Mouse (Mus musculus): Measurements from ENCODE around the gene Gm10061. TPM values are rescaled to one million over a fixed set of nuclear protein-coding genes. Genes with fewer than 3 reads are reported as not detected.
"Not testable (repeated sequence)": the region's sequence is repeated elsewhere in the genome, so short reads cannot be mapped to it uniquely, and the experiment has no call there.

The Gm10061 gene
- polyA plus RNA-seq (2014; fragmentation: Nextera tagmentation; extraction: Ambion mirVana), result not detected in 2 replicates

DNA sequence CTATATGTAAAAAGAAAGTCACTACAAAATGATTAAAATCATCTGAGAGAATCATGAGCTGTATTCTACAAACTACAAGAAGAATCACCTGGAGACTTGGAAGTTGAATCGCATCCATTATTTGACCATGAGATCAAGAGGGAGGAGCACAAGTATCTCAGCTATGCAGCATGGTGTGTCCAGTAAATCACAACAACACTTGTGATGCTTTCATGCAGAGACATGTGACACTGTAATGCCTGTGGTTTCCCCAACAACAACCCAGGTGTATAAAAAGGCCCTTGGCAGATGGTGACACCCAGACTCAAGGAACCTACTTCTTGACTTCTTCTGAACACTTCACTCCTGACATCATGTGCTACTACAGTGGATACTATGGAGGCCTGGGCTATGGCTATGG, at the start of gene Gm10061:
TSS of gene Gm10061 (plus strand) at position 301 of the 400 bp plus-strand sequence.
- H3K9me3 ChIP-seq (ENCODE audit: control insufficient read depth, low read depth, low read length), result no peaks in the 10 kb centered on the region
- ATAC-seq (ENCODE audit: insufficient number of reproducible peaks, insufficient read depth, low FRiP score, low read depth), result no peak

DNA sequence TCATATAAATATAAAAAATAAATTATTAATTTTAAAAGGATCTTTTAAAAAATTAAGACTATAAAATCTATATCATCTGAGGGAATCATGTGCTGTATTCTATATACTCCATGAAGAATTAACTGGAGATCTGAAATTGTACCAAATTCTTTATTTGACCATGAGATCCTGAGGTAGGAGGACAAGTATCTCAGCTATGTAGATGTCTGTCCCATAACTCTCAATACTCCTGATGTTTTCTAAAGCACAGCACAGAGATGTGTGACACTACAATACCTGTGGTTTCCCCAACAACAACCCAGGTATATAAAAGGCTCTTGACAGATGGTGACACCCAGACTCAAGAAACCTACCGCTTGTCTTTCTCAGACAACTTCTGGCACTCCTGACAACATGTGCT, 10.3 kb upstream of the Gm10061 start, which contains the start of gene Gm6358:
TSS of gene Gm6358 (plus strand) at position 301 of the 400 bp plus-strand sequence.
- no peak for ATAC-seq (ENCODE audit: insufficient number of reproducible peaks, insufficient read depth, low FRiP score, low read depth)
- no peak within 1 kb of the TSS for H3K27ac ChIP-seq (ENCODE audit: low read length)
- H3K36me3 ChIP-seq (ENCODE audit: control insufficient read depth, insufficient read depth, low read length), result no peaks in the 10 kb centered on the region
- H3K9ac ChIP-seq (replicated peaks; ENCODE audit: low read depth, low read length), result no peak within 1 kb of the TSS
- no peaks in the 10 kb centered on the region for H3K4me1 ChIP-seq (ENCODE audit: control insufficient read depth, insufficient read depth, low read length)
- H3K27me3 ChIP-seq (ENCODE audit: control insufficient read depth, insufficient read depth, low read length), result no peaks in the 10 kb centered on the region
- no peaks in the 10 kb centered on the region for H3K9me3 ChIP-seq (ENCODE audit: control insufficient read depth, low read depth, low read length)
- 91% methylated on average over 1 of the region's 1 CpGs for WGBS
- no peak within 1 kb of the TSS for H3K4me3 ChIP-seq (ENCODE audit: low read depth, low read length)
- H3K4me2 ChIP-seq (replicated peaks; ENCODE audit: low read depth, low read length), result no peak within 1 kb of the TSS

More for the DNA sequence above, at the start of gene Gm10061:
- WGBS, result 92% methylated on average over 1 of the region's 1 CpGs
- Histone ChIP-seq H3K4me1 (ENCODE audit: control insufficient read depth, insufficient read depth, low read length) (no peaks in the 10 kb centered on the region), H3K27ac (ENCODE audit: low read length) (no peak within 1 kb of the TSS), H3K4me3 (ENCODE audit: low read depth, low read length) (no peak within 1 kb of the TSS), H3K4me2 (replicated peaks; ENCODE audit: low read depth, low read length) (no peak within 1 kb of the TSS), H3K9ac (replicated peaks; ENCODE audit: low read depth, low read length) (no peak within 1 kb of the TSS), H3K36me3 (ENCODE audit: control insufficient read depth, insufficient read depth, low read length) (no peaks in the 10 kb centered on the region), H3K27me3 (ENCODE audit: control insufficient read depth, insufficient read depth, low read length) (no peaks in the 10 kb centered on the region)

DNA sequence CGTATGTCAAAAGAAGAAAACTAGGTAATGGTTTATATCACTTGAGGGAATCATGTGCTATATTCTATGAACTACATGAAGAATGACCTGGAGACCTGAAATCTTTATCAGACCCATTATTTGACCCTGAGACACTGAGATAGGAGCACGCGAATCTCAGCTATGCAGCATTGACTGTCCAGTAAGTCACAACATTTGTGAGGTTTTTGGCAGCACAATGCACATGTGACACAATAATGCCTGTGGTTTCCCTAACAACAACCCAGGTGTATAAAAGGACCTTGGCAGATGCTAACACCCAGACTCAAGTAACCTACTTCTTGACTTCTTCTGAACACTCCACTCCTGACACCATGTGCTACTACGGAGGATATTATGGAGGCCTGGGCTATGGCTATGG, 6.8 kb downstream of the Gm10061 start, which contains the start of gene Gm9789:
TSS of gene Gm9789 (plus strand) at position 301 of the 400 bp plus-strand sequence.
- Histone ChIP-seq H3K27me3 (ENCODE audit: control insufficient read depth, insufficient read depth, low read length) (no peaks in the 10 kb centered on the region), H3K9ac (replicated peaks; ENCODE audit: low read depth, low read length) (no peak within 1 kb of the TSS), H3K27ac (ENCODE audit: low read length) (no peak within 1 kb of the TSS), H3K36me3 (ENCODE audit: control insufficient read depth, insufficient read depth, low read length) (no peaks in the 10 kb centered on the region), H3K4me2 (replicated peaks; ENCODE audit: low read depth, low read length) (no peak within 1 kb of the TSS), H3K4me3 (ENCODE audit: low read depth, low read length) (no peak within 1 kb of the TSS), H3K4me1 (ENCODE audit: control insufficient read depth, insufficient read depth, low read length) (no peaks in the 10 kb centered on the region), H3K9me3 (ENCODE audit: control insufficient read depth, low read depth, low read length) (no peaks in the 10 kb centered on the region)
- WGBS, result 87% methylated on average over 4 of the region's 4 CpGs
- no peak for ATAC-seq (ENCODE audit: insufficient number of reproducible peaks, insufficient read depth, low FRiP score, low read depth)

DNA sequence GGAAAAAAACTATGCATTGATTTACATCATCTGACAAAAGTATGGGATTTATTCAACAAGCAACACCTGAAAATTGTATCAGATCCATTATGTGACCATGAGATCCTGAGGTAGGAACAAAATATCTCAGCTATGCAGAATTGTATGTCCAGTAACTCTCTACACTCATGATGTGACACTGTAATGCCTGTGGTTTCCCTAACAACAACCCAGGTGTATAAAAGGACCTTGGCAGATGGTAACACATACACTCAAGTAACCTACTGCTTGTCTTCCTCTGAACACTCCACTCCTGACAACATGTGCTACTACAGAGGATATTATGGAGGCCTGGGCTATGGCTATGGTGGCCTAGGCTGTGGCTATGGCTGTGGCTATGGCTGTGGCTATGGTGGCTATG, 18.3 kb downstream of the Gm10061 start, which contains the start of gene Gm7735:
TSS of gene Gm7735 (plus strand) at position 301 of the 400 bp plus-strand sequence.
- not testable (repeated sequence) for H3K27ac ChIP-seq (ENCODE audit: low read length); H3K9me3 ChIP-seq (ENCODE audit: control insufficient read depth, low read depth, low read length); H3K4me2 ChIP-seq (replicated peaks; ENCODE audit: low read depth, low read length); H3K4me3 ChIP-seq (ENCODE audit: low read depth, low read length); H3K36me3 ChIP-seq (ENCODE audit: control insufficient read depth, insufficient read depth, low read length); H3K9ac ChIP-seq (replicated peaks; ENCODE audit: low read depth, low read length); H3K27me3 ChIP-seq (ENCODE audit: control insufficient read depth, insufficient read depth, low read length); ATAC-seq (ENCODE audit: insufficient number of reproducible peaks, insufficient read depth, low FRiP score, low read depth); H3K4me1 ChIP-seq (ENCODE audit: control insufficient read depth, insufficient read depth, low read length)

DNA sequence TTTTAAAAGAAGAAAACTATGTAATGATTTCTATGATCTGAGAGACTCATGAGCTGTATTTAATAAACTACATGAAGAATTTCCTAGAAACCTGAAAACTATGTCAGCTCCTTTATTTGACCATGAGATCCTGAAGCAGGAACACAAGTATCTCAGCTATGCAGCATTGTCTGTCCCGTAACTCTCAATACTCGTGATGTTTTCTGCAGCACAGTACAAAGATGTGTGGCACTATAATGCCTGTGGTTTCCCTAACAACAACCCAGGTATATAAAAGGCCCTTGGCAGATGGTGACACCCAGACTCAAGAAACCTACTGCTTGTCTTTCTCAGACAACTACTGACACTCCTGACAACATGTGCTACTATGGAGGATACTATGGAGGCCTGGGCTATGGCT, 23.5 kb downstream of the Gm10061 start, which contains the start of gene 1110057P08Rik:
TSS of gene 1110057P08Rik (plus strand) at position 301 of the 400 bp plus-strand sequence.
- no peaks in the 10 kb centered on the region for H3K4me1 ChIP-seq (ENCODE audit: control insufficient read depth, insufficient read depth, low read length)
- WGBS, result 74% methylated on average over 2 of the region's 2 CpGs
- H3K36me3 ChIP-seq (ENCODE audit: control insufficient read depth, insufficient read depth, low read length), result no peaks in the 10 kb centered on the region
- no peak within 1 kb of the TSS for H3K4me3 ChIP-seq (ENCODE audit: low read depth, low read length)
- no peak within 1 kb of the TSS for H3K4me2 ChIP-seq (replicated peaks; ENCODE audit: low read depth, low read length)
- no peak for ATAC-seq (ENCODE audit: insufficient number of reproducible peaks, insufficient read depth, low FRiP score, low read depth)
- H3K27me3 ChIP-seq (ENCODE audit: control insufficient read depth, insufficient read depth, low read length), result no peaks in the 10 kb centered on the region
- no peaks in the 10 kb centered on the region for H3K9me3 ChIP-seq (ENCODE audit: control insufficient read depth, low read depth, low read length)
- no peak within 1 kb of the TSS for H3K9ac ChIP-seq (replicated peaks; ENCODE audit: low read depth, low read length)
- H3K27ac ChIP-seq (ENCODE audit: low read length), result no peak within 1 kb of the TSS

DNA sequence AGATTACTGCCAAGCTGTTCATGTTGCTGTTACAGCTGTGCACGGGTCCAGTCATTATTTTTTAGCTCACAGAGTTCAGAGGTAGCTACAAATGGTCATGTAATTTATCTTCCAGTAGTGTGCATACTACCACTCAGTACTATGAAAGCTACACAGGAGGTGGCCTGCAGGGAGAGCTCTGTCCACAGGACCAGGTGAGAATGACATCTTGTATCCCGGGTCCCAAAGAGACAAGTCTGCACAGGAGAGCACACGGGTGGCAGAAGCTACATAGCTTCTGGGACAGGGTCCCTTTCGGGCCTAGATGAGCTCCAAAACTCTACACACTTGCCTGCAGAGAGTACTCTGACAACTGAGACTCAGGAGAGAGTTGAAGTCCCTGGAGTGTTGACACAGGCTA, 37.7 kb downstream of the Gm10061 start:
- WGBS, result 81% methylated on average over 4 of the region's 4 CpGs
- Histone ChIP-seq H3K4me1 (ENCODE audit: control insufficient read depth, insufficient read depth, low read length) (no peaks in the 10 kb centered on the region), H3K27ac (ENCODE audit: low read length) (no peak overlapping the region), H3K27me3 (ENCODE audit: control insufficient read depth, insufficient read depth, low read length) (no peaks in the 10 kb centered on the region), H3K9me3 (ENCODE audit: control insufficient read depth, low read depth, low read length) (no peaks in the 10 kb centered on the region), H3K4me3 (ENCODE audit: low read depth, low read length) (no peak overlapping the region), H3K36me3 (ENCODE audit: control insufficient read depth, insufficient read depth, low read length) (no peaks in the 10 kb centered on the region), H3K4me2 (replicated peaks; ENCODE audit: low read depth, low read length) (no peak overlapping the region), H3K9ac (replicated peaks; ENCODE audit: low read depth, low read length) (no peak overlapping the region)
- no peak for ATAC-seq (ENCODE audit: insufficient number of reproducible peaks, insufficient read depth, low FRiP score, low read depth)

Other genes with a start within 250 kb of the Gm10061 start
- gene Krtap19-9b, start 218.8 kb upstream of the Gm10061 start, polyA plus RNA-seq (2014; fragmentation: Nextera tagmentation; extraction: Ambion mirVana), result not detected in 2 replicates
- not detected in 2 replicates for gene Krtap16-3, start 188.2 kb upstream of the Gm10061 start, polyA plus RNA-seq (2014; fragmentation: Nextera tagmentation; extraction: Ambion mirVana)
- gene Krtap22-2, start 140.3 kb upstream of the Gm10061 start, polyA plus RNA-seq (2014; fragmentation: Nextera tagmentation; extraction: Ambion mirVana), result not detected in 2 replicates
- gene Gm10229, start 135.8 kb upstream of the Gm10061 start, polyA plus RNA-seq (2014; fragmentation: Nextera tagmentation; extraction: Ambion mirVana), result not detected in 2 replicates
- gene Krtap6-1, start 119.4 kb upstream of the Gm10061 start, polyA plus RNA-seq (2014; fragmentation: Nextera tagmentation; extraction: Ambion mirVana), result not detected in 2 replicates
- gene Gm10228, start 109.6 kb upstream of the Gm10061 start, polyA plus RNA-seq (2014; fragmentation: Nextera tagmentation; extraction: Ambion mirVana), result not detected in 2 replicates
- gene Krtap6-5, start 103.2 kb upstream of the Gm10061 start, polyA plus RNA-seq (2014; fragmentation: Nextera tagmentation; extraction: Ambion mirVana), result not detected in 2 replicates
- not detected in 2 replicates for gene 1110025L11Rik, start 87.1 kb upstream of the Gm10061 start, polyA plus RNA-seq (2014; fragmentation: Nextera tagmentation; extraction: Ambion mirVana)
- not detected in 2 replicates for gene Krtap6-3, start 67.1 kb upstream of the Gm10061 start, polyA plus RNA-seq (2014; fragmentation: Nextera tagmentation; extraction: Ambion mirVana)
- not detected in 2 replicates for gene Gm6358, start 10.2 kb upstream of the Gm10061 start, polyA plus RNA-seq (2014; fragmentation: Nextera tagmentation; extraction: Ambion mirVana)
- not detected in 2 replicates for gene Gm9789, start 6.9 kb downstream of the Gm10061 start, polyA plus RNA-seq (2014; fragmentation: Nextera tagmentation; extraction: Ambion mirVana)
- gene Gm7735, start 18.4 kb downstream of the Gm10061 start, polyA plus RNA-seq (2014; fragmentation: Nextera tagmentation; extraction: Ambion mirVana), result not detected in 2 replicates
- gene 1110057P08Rik, start 23.6 kb downstream of the Gm10061 start, polyA plus RNA-seq (2014; fragmentation: Nextera tagmentation; extraction: Ambion mirVana), result not detected in 2 replicates
- gene Krtap20-2, start 54.8 kb downstream of the Gm10061 start, polyA plus RNA-seq (2014; fragmentation: Nextera tagmentation; extraction: Ambion mirVana), result not detected in 2 replicates

Data from stomach, embryonic 14.5 days (tissue).